Mouse (Mus musculus) small intestine, adult 2 months (tissue): ENCODE results near the gene Ccl11.

Experiments
- CTCF ChIP-seq: fragments of 200-500 bp; IDR thresholded peaks from 2 replicates; pipeline ENCODE4 v1.5.1; 2012; ENCODE audit warnings: low read depth, mild to moderate bottlenecking, control low read depth, inconsistent platforms, low read length, moderate library complexity, mixed read lengths; ENCODE audit not compliant: insufficient replicate concordance, insufficient read length; ENCODE audit errors: extremely low read depth
- POLR2A ChIP-seq: fragments of 200-500 bp; IDR thresholded peaks from 2 replicates; pipeline ENCODE4 v1.6.1; 2012; ENCODE audit warnings: low read depth, mild to moderate bottlenecking, control low read depth, inconsistent platforms, low read length, moderate library complexity

GRCm38 (mm10) chr11:82019793-82020192, 37.8 kb upstream of the Ccl11 start:
- TF ChIP-seq POLR2A (no peak), CTCF (no peak)
